Mouse (Mus musculus): ENCODE measurements at regions not wholly inside any gene's neighbourhood (a gene's known extent, or its start where the extent isn't known, plus 50 kb on each side); places are given as distances from the start of the nearest gene placed in this dataset.
A peak's percentile ranks its signal among the peaks of the same experiment; 100 is the strongest.

- Histone ChIP-seq H3K4me2 (ENCODE audit: low read depth, low read length) (no peak overlapping the region), H3K4me1 (ENCODE audit: control insufficient read depth, insufficient read depth, low read length) (0 out of 2 replicates have a peak, but pooled peaks cover 2% of the 10 kb centered on the region), H3K36me3 (ENCODE audit: control insufficient read depth, insufficient read depth) (no peaks in the 10 kb centered on the region), H3K9ac (ENCODE audit: low read length) (no peak overlapping the region), H3K9me3 (replicated peaks; ENCODE audit: control insufficient read depth, low read length) (no peaks in the 10 kb centered on the region), H3K27me3 (ENCODE audit: control insufficient read depth, insufficient read depth, low read length) (no peaks in the 10 kb centered on the region), H3K4me3 (ENCODE audit: low read length) (no peak overlapping the region), H3K27ac (ENCODE audit: low read length) (no peak overlapping the region)
- 3% methylated on average over 1 of the region's 1 CpGs for WGBS
- no peak for ATAC-seq (replicated peaks; ENCODE audit: extremely low read depth, insufficient read depth, low FRiP score)
These were observed 137.1 kb downstream of the Sh3bp4 start for GRCm38 (mm10) chr1:89207306-89207705.

- Histone ChIP-seq H3K27me3 (ENCODE audit: control insufficient read depth, insufficient read depth, low read length) (no peaks in the 10 kb centered on the region), H3K27ac (ENCODE audit: low read length) (no peak overlapping the region), H3K9ac (ENCODE audit: low read length) (no peak overlapping the region), H3K9me3 (replicated peaks; ENCODE audit: control insufficient read depth, low read length) (no peaks in the 10 kb centered on the region), H3K4me2 (ENCODE audit: low read depth, low read length) (no peak overlapping the region), H3K4me3 (ENCODE audit: low read length) (no peak overlapping the region), H3K36me3 (ENCODE audit: control insufficient read depth, insufficient read depth) (no peaks in the 10 kb centered on the region), H3K4me1 (ENCODE audit: control insufficient read depth, insufficient read depth, low read length) (0 out of 2 replicates have a peak, but pooled peaks cover 2% of the 10 kb centered on the region)
- ATAC-seq (replicated peaks; ENCODE audit: extremely low read depth, insufficient read depth, low FRiP score) = no peak
- WGBS = 87% methylated on average over 6 of the region's 6 CpGs
These were observed 140.9 kb downstream of the Sh3bp4 start for GRCm38 (mm10) chr1:89211116-89211515.

- H3K27ac ChIP-seq (ENCODE audit: low read length) = no peak overlapping the region
- no peaks in the 10 kb centered on the region for H3K27me3 ChIP-seq (ENCODE audit: control insufficient read depth, insufficient read depth, low read length)
- H3K4me1 ChIP-seq (ENCODE audit: control insufficient read depth, insufficient read depth, low read length) = no peaks in the 10 kb centered on the region
- no peaks in the 10 kb centered on the region for H3K36me3 ChIP-seq (ENCODE audit: control insufficient read depth, insufficient read depth)
- no peak overlapping the region for H3K4me3 ChIP-seq (ENCODE audit: low read length)
- WGBS = 67% methylated on average over 5 of the region's 5 CpGs
- no peak overlapping the region for H3K9ac ChIP-seq (ENCODE audit: low read length)
- ATAC-seq (replicated peaks; ENCODE audit: extremely low read depth, insufficient read depth, low FRiP score) = no peak
- H3K9me3 ChIP-seq (replicated peaks; ENCODE audit: control insufficient read depth, low read length) = peaks cover 5% of the 10 kb centered on the region; the same call in 1 of the 2 replicates
- no peak overlapping the region for H3K4me2 ChIP-seq (ENCODE audit: low read depth, low read length)
These were observed 158.2 kb downstream of the Sh3bp4 start for GRCm38 (mm10) chr1:89228426-89228825.

- Histone ChIP-seq H3K4me2 (ENCODE audit: low read depth, low read length) (no peak overlapping the region), H3K4me3 (ENCODE audit: low read length) (no peak overlapping the region), H3K36me3 (ENCODE audit: control insufficient read depth, insufficient read depth) (no peaks in the 10 kb centered on the region), H3K4me1 (ENCODE audit: control insufficient read depth, insufficient read depth, low read length) (no peaks in the 10 kb centered on the region), H3K9ac (ENCODE audit: low read length) (no peak overlapping the region), H3K27ac (ENCODE audit: low read length) (no peak overlapping the region), H3K9me3 (replicated peaks; ENCODE audit: control insufficient read depth, low read length) (no peaks in the 10 kb centered on the region), H3K27me3 (ENCODE audit: control insufficient read depth, insufficient read depth, low read length) (no peaks in the 10 kb centered on the region)
- WGBS = 70% methylated on average over 6 of the region's 6 CpGs
- ATAC-seq (replicated peaks; ENCODE audit: extremely low read depth, insufficient read depth, low FRiP score) = no peak
These were observed 161.5 kb downstream of the Sh3bp4 start for GRCm38 (mm10) chr1:89231756-89232155.

- 65% methylated on average over 5 of the region's 5 CpGs for WGBS
- Histone ChIP-seq H3K4me2 (ENCODE audit: low read depth, low read length) (no peak overlapping the region), H3K9ac (ENCODE audit: low read length) (no peak overlapping the region), H3K4me1 (ENCODE audit: control insufficient read depth, insufficient read depth, low read length) (no peaks in the 10 kb centered on the region), H3K27ac (ENCODE audit: low read length) (no peak overlapping the region), H3K27me3 (ENCODE audit: control insufficient read depth, insufficient read depth, low read length) (no peaks in the 10 kb centered on the region), H3K36me3 (ENCODE audit: control insufficient read depth, insufficient read depth) (no peaks in the 10 kb centered on the region), H3K9me3 (replicated peaks; ENCODE audit: control insufficient read depth, low read length) (no peaks in the 10 kb centered on the region), H3K4me3 (ENCODE audit: low read length) (no peak overlapping the region)
- no peak for ATAC-seq (replicated peaks; ENCODE audit: extremely low read depth, insufficient read depth, low FRiP score)
These were observed 162.2 kb downstream of the Sh3bp4 start for GRCm38 (mm10) chr1:89232391-89232790.

- Histone ChIP-seq H3K36me3 (ENCODE audit: control insufficient read depth, insufficient read depth) (no peaks in the 10 kb centered on the region), H3K4me3 (ENCODE audit: low read length) (no peak overlapping the region), H3K4me2 (ENCODE audit: low read depth, low read length) (no peak overlapping the region), H3K4me1 (ENCODE audit: control insufficient read depth, insufficient read depth, low read length) (no peaks in the 10 kb centered on the region), H3K27ac (ENCODE audit: low read length) (no peak overlapping the region), H3K9ac (ENCODE audit: low read length) (no peak overlapping the region), H3K9me3 (replicated peaks; ENCODE audit: control insufficient read depth, low read length) (no peaks in the 10 kb centered on the region), H3K27me3 (ENCODE audit: control insufficient read depth, insufficient read depth, low read length) (no peaks in the 10 kb centered on the region)
- no peak for ATAC-seq (replicated peaks; ENCODE audit: extremely low read depth, insufficient read depth, low FRiP score)
- 36% methylated on average over 8 of the region's 8 CpGs for WGBS
These were observed 164.7 kb downstream of the Sh3bp4 start for GRCm38 (mm10) chr1:89234895-89235294.

- WGBS = 32% methylated on average over 3 of the region's 3 CpGs
- Histone ChIP-seq H3K27me3 (ENCODE audit: control insufficient read depth, insufficient read depth, low read length) (no peaks in the 10 kb centered on the region), H3K27ac (ENCODE audit: low read length) (no peak overlapping the region), H3K4me1 (ENCODE audit: control insufficient read depth, insufficient read depth, low read length) (no peaks in the 10 kb centered on the region), H3K4me2 (ENCODE audit: low read depth, low read length) (no peak overlapping the region), H3K9me3 (replicated peaks; ENCODE audit: control insufficient read depth, low read length) (no peaks in the 10 kb centered on the region), H3K36me3 (ENCODE audit: control insufficient read depth, insufficient read depth) (no peaks in the 10 kb centered on the region), H3K9ac (ENCODE audit: low read length) (no peak overlapping the region), H3K4me3 (ENCODE audit: low read length) (no peak overlapping the region)
- peak; percentile 63 for ATAC-seq (replicated peaks; ENCODE audit: extremely low read depth, insufficient read depth, low FRiP score)
These were observed 165.1 kb downstream of the Sh3bp4 start for GRCm38 (mm10) chr1:89235296-89235695.

- Histone ChIP-seq H3K4me2 (ENCODE audit: low read depth, low read length) (no peak overlapping the region), H3K4me1 (ENCODE audit: control insufficient read depth, insufficient read depth, low read length) (no peaks in the 10 kb centered on the region), H3K27me3 (ENCODE audit: control insufficient read depth, insufficient read depth, low read length) (no peaks in the 10 kb centered on the region), H3K4me3 (ENCODE audit: low read length) (no peak overlapping the region), H3K36me3 (ENCODE audit: control insufficient read depth, insufficient read depth) (no peaks in the 10 kb centered on the region), H3K9me3 (replicated peaks; ENCODE audit: control insufficient read depth, low read length) (no peaks in the 10 kb centered on the region), H3K9ac (ENCODE audit: low read length) (no peak overlapping the region), H3K27ac (ENCODE audit: low read length) (no peak overlapping the region)
- ATAC-seq (replicated peaks; ENCODE audit: extremely low read depth, insufficient read depth, low FRiP score) = no peak
- 64% methylated on average over 5 of the region's 5 CpGs for WGBS
These were observed 167.5 kb downstream of the Sh3bp4 start for GRCm38 (mm10) chr1:89237696-89238095.

GRCm38 (mm10) chr1:89244598-89244997 is 174.4 kb downstream of the Sh3bp4 start:
- no peaks in the 10 kb centered on the region for H3K27me3 ChIP-seq (ENCODE audit: control insufficient read depth, insufficient read depth, low read length)
- no peak overlapping the region for H3K4me2 ChIP-seq (ENCODE audit: low read depth, low read length)
- H3K9ac ChIP-seq (ENCODE audit: low read length) = no peak overlapping the region
- H3K27ac ChIP-seq (ENCODE audit: low read length) = no peak overlapping the region
- no peak for ATAC-seq (replicated peaks; ENCODE audit: extremely low read depth, insufficient read depth, low FRiP score)
- WGBS = 82% methylated on average over 8 of the region's 8 CpGs
- no peaks in the 10 kb centered on the region for H3K4me1 ChIP-seq (ENCODE audit: control insufficient read depth, insufficient read depth, low read length)
- peaks cover 6% of the 10 kb centered on the region for H3K9me3 ChIP-seq (replicated peaks; ENCODE audit: control insufficient read depth, low read length)
- no peak overlapping the region for H3K4me3 ChIP-seq (ENCODE audit: low read length)
- H3K36me3 ChIP-seq (ENCODE audit: control insufficient read depth, insufficient read depth) = no peaks in the 10 kb centered on the region

All from heart, embryonic 16.5 days (tissue).